Mouse (Mus musculus): ENCODE data around the gene Mical3. TPM values are rescaled to one million over a fixed set of nuclear protein-coding genes. Genes with fewer than 3 reads are reported as not detected.

Gene Mical3
- polyA plus RNA-seq, 1 experiment from 2014 or later = 13.7 TPM

GRCm38 (mm10) chr6:120894089-120894488 is 236.7 kb downstream of the Mical3 start:
- no peak overlapping the region for H3K27ac ChIP-seq
- WGBS (ENCODE audit: insufficient replicate concordance) = 88% methylated on average over 9 of the region's 9 CpGs
- no peak for ATAC-seq
- no peak overlapping the region for H3K4me3 ChIP-seq
- no peaks in the 10 kb centered on the region for H3K9me3 ChIP-seq (replicated peaks)
- H3K4me2 ChIP-seq = no peak overlapping the region
- peaks cover 89% of the 10 kb centered on the region for H3K36me3 ChIP-seq
- no peak overlapping the region for H3K9ac ChIP-seq
- H3K27me3 ChIP-seq (replicated peaks) = no peaks in the 10 kb centered on the region
- no peaks in the 10 kb centered on the region for H3K4me1 ChIP-seq

DNA sequence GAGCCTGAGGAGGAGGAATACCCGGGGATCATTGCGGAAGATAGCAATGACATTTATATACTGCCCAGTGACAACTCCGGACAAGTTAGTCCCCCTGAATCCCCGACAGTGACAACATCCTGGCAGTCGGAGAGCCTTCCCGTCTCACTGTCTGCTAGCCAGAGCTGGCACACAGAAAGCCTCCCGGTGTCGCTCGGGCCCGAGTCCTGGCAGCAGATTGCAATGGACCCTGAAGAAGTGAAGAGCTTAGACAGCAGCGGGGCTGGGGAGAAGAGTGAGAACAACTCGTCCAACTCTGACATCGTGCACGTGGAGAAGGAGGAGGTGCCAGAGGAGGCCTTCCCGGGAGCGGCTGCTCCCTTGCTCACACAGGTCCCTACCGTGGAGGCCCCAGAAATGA is 244.1 kb downstream of the Mical3 start:
- 93% methylated on average over 17 of the region's 17 CpGs for WGBS (ENCODE audit: insufficient replicate concordance)
- no peaks in the 10 kb centered on the region for H3K9me3 ChIP-seq (replicated peaks)
- H3K9ac ChIP-seq = no peak overlapping the region
- no peak for ATAC-seq
- H3K4me2 ChIP-seq = no peak overlapping the region
- H3K27ac ChIP-seq = no peak overlapping the region
- H3K36me3 ChIP-seq = peaks cover 100% of the 10 kb centered on the region
- H3K4me3 ChIP-seq = no peak overlapping the region
- H3K27me3 ChIP-seq (replicated peaks) = no peaks in the 10 kb centered on the region
- no peaks in the 10 kb centered on the region for H3K4me1 ChIP-seq

- Histone ChIP-seq H3K36me3 (peaks cover 100% of the 10 kb centered on the region), H3K4me2 (no peak overlapping the region), H3K9me3 (replicated peaks) (no peaks in the 10 kb centered on the region), H3K4me3 (no peak overlapping the region), H3K27me3 (replicated peaks) (no peaks in the 10 kb centered on the region), H3K27ac (no peak overlapping the region), H3K4me1 (peaks cover 5% of the 10 kb centered on the region; the same call in 1 of the 2 replicates), H3K9ac (no peak overlapping the region)
- no peak for ATAC-seq
- 89% methylated on average over 6 of the region's 6 CpGs for WGBS (ENCODE audit: insufficient replicate concordance)
These were observed 246.4 kb downstream of the Mical3 start for GRCm38 (mm10) chr6:120884436-120884835.

Other genes with a start within 250 kb of the Mical3 start
- gene Bid, start 214.1 kb downstream of the Mical3 start, polyA plus RNA-seq (2016; fragmentation: Nextera tagmentation; extraction: Ambion mirVana) = 32.4 and 32.9 TPM in 2 replicates
- gene Pex26, start 52.7 kb upstream of the Mical3 start, polyA plus RNA-seq (2016; fragmentation: Nextera tagmentation; extraction: Ambion mirVana) = 5.3 and 5.5 TPM in 2 replicates
- gene Tuba8, start 79.7 kb upstream of the Mical3 start, polyA plus RNA-seq (2016; fragmentation: Nextera tagmentation; extraction: Ambion mirVana) = 7.2 and 8.4 TPM in 2 replicates
- gene Usp18, start 114.9 kb upstream of the Mical3 start, polyA plus RNA-seq (2016; fragmentation: Nextera tagmentation; extraction: Ambion mirVana) = 5.0 and 5.9 TPM in 2 replicates
- 15.6 and 17.7 TPM in 2 replicates for gene Slc6a13, start 169.2 kb upstream of the Mical3 start, polyA plus RNA-seq (2016; fragmentation: Nextera tagmentation; extraction: Ambion mirVana)
- gene Slc6a12, start 212.1 kb upstream of the Mical3 start, polyA plus RNA-seq (2016; fragmentation: Nextera tagmentation; extraction: Ambion mirVana) = 0.87 and 0.94 TPM in 2 replicates

All from liver, embryonic 12.5 days (tissue).